In genomic region chr16:35768469-35768784, GRCm38 (mm10) we compare ENCODE assay signal across 8 mouse cellular contexts. TPM values are rescaled to one million over a fixed set of nuclear protein-coding genes. Genes with fewer than 3 reads are reported as not detected.
DNase-seq lines count a peak whose midpoint lies in the region; ATAC-seq and TF ChIP-seq lines count a peak whose summit lies in the region.

No protein-coding gene starts in this region.

- ATAC-seq in kidney, postnatal 0 days (replicated peaks; ENCODE audit: low FRiP score, low read depth), result no peak
- ATAC-seq in inflammation-experienced regulatory T-cells, adult 6 months, result peak; percentile 3
- no peak for ATAC-seq in megakaryocyte-erythroid progenitor cell, adult 5-6 weeks (replicated peaks; ENCODE audit: low FRiP score, low TSS enrichment, poor library complexity, severe bottlenecking)

- peak overlapping the region; percentile 87 for H3K9ac ChIP-seq in kidney, postnatal 0 days (ENCODE audit: low read depth, low read length)

- H3K4me1 ChIP-seq in kidney, postnatal 0 days (replicated peaks; ENCODE audit: insufficient read depth, low read length), result peaks cover 17% of the 10 kb centered on the region; the same call in 1 of the 2 replicates
- peaks cover 3% of the 10 kb centered on the region for H3K4me1 ChIP-seq in brown adipose tissue, adult 24 weeks (ENCODE audit: control insufficient read depth, insufficient read depth, insufficient read length, low read length)

- H3K27me3 ChIP-seq in kidney, postnatal 0 days (ENCODE audit: insufficient read depth, low read length), result no peaks in the 10 kb centered on the region

- H3K9me3 ChIP-seq in kidney, postnatal 0 days (replicated peaks; ENCODE audit: low read length), result no peaks in the 10 kb centered on the region

- WGBS in kidney, postnatal 0 days, result 20% methylated on average over 6 of the region's 6 CpGs

- DNase-seq in kidney, postnatal 0 days (ENCODE audit: low spot score), result no peak
- no peak for DNase-seq in kidney, postnatal 25 days
- peak; percentile 53 for DNase-seq in naive thymus-derived CD4-positive, alpha-beta T cell, adult 2 months (ENCODE audit: low read depth)
- DNase-seq in adipocyte (ENCODE audit: low spot score), result no peak
- DNase-seq in spleen, postnatal 10 days (ENCODE audit: low spot score in 2 of 2), result no peak

- peak overlapping the region; percentile 93 for H3K4me2 ChIP-seq in kidney, postnatal 0 days (ENCODE audit: low read length)

- peak overlapping the region; percentile 82 for H3K4me3 ChIP-seq in kidney, postnatal 0 days (replicated peaks; ENCODE audit: low read depth, low read length)
- H3K4me3 ChIP-seq in brown adipose tissue, adult 24 weeks (ENCODE audit: insufficient read depth, low read depth, low read length), result peak overlapping the region; percentile 74

- no peak for TF ChIP-seq CTCF in kidney, postnatal 0 days (IDR thresholded peaks at IDR 0.05; ENCODE audit: low read depth)

- H3K27ac ChIP-seq in kidney, postnatal 0 days, result no peak overlapping the region; the same call in 1 of the 2 replicates
- H3K27ac ChIP-seq in brown adipose tissue, adult 24 weeks (replicated peaks; ENCODE audit: low read depth, low read length), result no peak overlapping the region

- H3K36me3 ChIP-seq in kidney, postnatal 0 days (ENCODE audit: insufficient read depth, low read length), result no peaks in the 10 kb centered on the region

RNA-seq across cellular contexts. Expression of gene Dirc2, which starts 0.7 kb away (rescaled TPM):
- 17.3 and 17.7 TPM in 2 replicates for polyA plus RNA-seq in kidney, postnatal 0 days (2015; fragmentation: Nextera tagmentation; extraction: Ambion mirVana)
- polyA plus RNA-seq in brown adipose tissue, adult 24 weeks (2012; ENCODE audit: insufficient read depth, insufficient read length, missing spikeins), result 12.8 and 15.6 TPM in 2 replicates
- 1 to 10 TPM; 1.4 to 4.9 (median 1.9) TPM for polyA plus RNA-seq in inflammation-experienced regulatory T-cells, adult 6 months (2017; shearing (Covaris generic))
- total RNA-seq in megakaryocyte-erythroid progenitor cell, adult 5-6 weeks (2014; fragmentation: Nextera tagmentation), result 2.1 and 5.3 TPM in 2 replicates
- 1.2 and 5.1 TPM in 2 replicates for total RNA-seq in megakaryocyte-erythroid progenitor cell, adult 5-6 weeks (2017)

RNA-seq across cellular contexts. Expression of gene Hspbap1, which starts 1.7 kb away (rescaled TPM):
- 10.8 and 12.7 TPM in 2 replicates for polyA plus RNA-seq in kidney, postnatal 0 days (2015; fragmentation: Nextera tagmentation; extraction: Ambion mirVana)
- 1.5 and 3.1 TPM in 2 replicates for polyA plus RNA-seq in brown adipose tissue, adult 24 weeks (2012; ENCODE audit: insufficient read depth, insufficient read length, missing spikeins)
- 10 to 100 TPM; 20.7 to 25.2 (median 21.8) TPM for polyA plus RNA-seq in inflammation-experienced regulatory T-cells, adult 6 months (2017; shearing (Covaris generic))
- 7.2 and 8.0 TPM in 2 replicates for total RNA-seq in megakaryocyte-erythroid progenitor cell, adult 5-6 weeks (2014; fragmentation: Nextera tagmentation)
- 5.9 and 6.1 TPM in 2 replicates for total RNA-seq in megakaryocyte-erythroid progenitor cell, adult 5-6 weeks (2017)
